In genomic region chr11:117846640-117847039, GRCm38 (mm10) we compare ENCODE assay signal across 12 mouse cellular contexts. TPM values are rescaled to one million over a fixed set of nuclear protein-coding genes. Genes with fewer than 3 reads are reported as not detected.
A peak's percentile ranks its signal among the peaks of the same experiment; 100 is the strongest.
DNase-seq lines count a peak whose midpoint lies in the region; ATAC-seq and TF ChIP-seq lines count a peak whose summit lies in the region.
"Had no signal": no experiment of that assay in that cellular context is flagged by ENCODE, and none has a peak within 500 bp of the region (broad histone marks: within the 10 kb centered on the region; RNA-seq: fewer than 3 reads in every experiment).

No protein-coding gene starts in this region.

- DNase-seq in gastrocnemius, adult 2 months = no peak
- DNase-seq in gastrocnemius, adult 8-10 months (ENCODE audit: low spot score in 2 of 2) = no peak
- peak; percentile 57 for DNase-seq in A20 (ENCODE audit: low read depth, low spot score)
- DNase-seq in induced T-regulatory cell, adult 2 months (ENCODE audit: low read depth) = peak; percentile 52
- DNase-seq in liver, embryonic 13.5 days = no peak
- no peak for DNase-seq in embryonic facial prominence, embryonic 10.5 days (ENCODE audit: low spot score)
- DNase-seq in thymus, postnatal 10 days (ENCODE audit: low spot score in 2 of 2) = no peak
- DNase-seq: lung, postnatal 14 days; spleen, adult 18-20 months had no signal

- H3K27ac ChIP-seq in gastrocnemius, adult 2 months = no peak overlapping the region
- H3K27ac ChIP-seq in liver, embryonic 13.5 days = peak overlapping the region; percentile 94
- no peak overlapping the region for H3K27ac ChIP-seq in embryonic facial prominence, embryonic 10.5 days (replicated peaks)
- H3K27ac ChIP-seq: heart, embryonic 15.5 days; neural tube, embryonic 13.5 days had no signal

- intact Hi-C loops in gastrocnemius, adult 2 months (cut with DNase I) = no loop called here

- 36% methylated on average over 5 of the region's 5 CpGs for WGBS in liver, embryonic 13.5 days (ENCODE audit: insufficient replicate concordance)
- WGBS in embryonic facial prominence, embryonic 10.5 days = 59% methylated on average over 5 of the region's 5 CpGs

- peak; percentile 47 for TF ChIP-seq CTCF in gastrocnemius, adult 2 months (IDR thresholded peaks at IDR 0.05)

- no peak for ATAC-seq in liver, embryonic 13.5 days (ENCODE audit: low read depth)
- no peak for ATAC-seq in monocyte, adult 5-6 weeks (replicated peaks; ENCODE audit: insufficient number of reproducible peaks, low FRiP score, low TSS enrichment, poor library complexity, severe bottlenecking)

- H3K9me3 ChIP-seq in liver, embryonic 13.5 days (replicated peaks) = no peaks in the 10 kb centered on the region
- H3K9me3 ChIP-seq in embryonic facial prominence, embryonic 10.5 days = no peaks in the 10 kb centered on the region
- H3K9me3 ChIP-seq: heart, embryonic 15.5 days; neural tube, embryonic 13.5 days had no signal

- H3K4me1 ChIP-seq in liver, embryonic 13.5 days (replicated peaks) = peaks cover 61% of the 10 kb centered on the region
- H3K4me1 ChIP-seq in embryonic facial prominence, embryonic 10.5 days = peaks cover 40% of the 10 kb centered on the region

- H3K4me3 ChIP-seq in gastrocnemius, adult 2 months = no peak overlapping the region
- H3K4me3 ChIP-seq in liver, embryonic 13.5 days (replicated peaks) = no peak overlapping the region
- no peak overlapping the region for H3K4me3 ChIP-seq in embryonic facial prominence, embryonic 10.5 days
- H3K4me3 ChIP-seq: heart, embryonic 15.5 days; neural tube, embryonic 13.5 days had no signal

- 0 out of 2 replicates have a peak overlapping the region, but pooled peaks have one; percentile 36 for H3K9ac ChIP-seq in liver, embryonic 13.5 days
- H3K9ac ChIP-seq: heart, embryonic 15.5 days; neural tube, embryonic 13.5 days had no signal

- no peak overlapping the region for H3K4me2 ChIP-seq in liver, embryonic 13.5 days
- H3K4me2 ChIP-seq: heart, embryonic 15.5 days; neural tube, embryonic 13.5 days had no signal

- H3K36me3 ChIP-seq in liver, embryonic 13.5 days = peaks cover 13% of the 10 kb centered on the region
- peaks cover 13% of the 10 kb centered on the region for H3K36me3 ChIP-seq in embryonic facial prominence, embryonic 10.5 days (replicated peaks)
- H3K36me3 ChIP-seq: neural tube, embryonic 13.5 days had no signal

- no peaks in the 10 kb centered on the region for H3K27me3 ChIP-seq in liver, embryonic 13.5 days
- H3K27me3 ChIP-seq in embryonic facial prominence, embryonic 10.5 days (replicated peaks; ENCODE audit: low read depth, poor library complexity, severe bottlenecking) = no peaks in the 10 kb centered on the region
- H3K27me3 ChIP-seq: heart, embryonic 15.5 days; neural tube, embryonic 13.5 days had no signal

RNA-seq across cellular contexts. Expression of gene Birc5, which starts 2.4 kb away (rescaled TPM):
- not detected for total RNA-seq in gastrocnemius, adult 2 months (2021)
- total RNA-seq in gastrocnemius, adult 8-10 months (2022) = under 1 TPM in 1 of 4 experiments, not detected in 3; 0.24 TPM
- polyA plus RNA-seq in liver, embryonic 13.5 days (2015; fragmentation: Nextera tagmentation; extraction: Ambion mirVana) = 407 and 437 TPM in 2 replicates
- 405 and 416 TPM in 2 replicates for polyA plus RNA-seq in embryonic facial prominence, embryonic 10.5 days (2016; fragmentation: Nextera tagmentation; extraction: Ambion mirVana)
- 2.5 to 3.4 TPM (median 2.7 TPM) in 3 replicates for total RNA-seq in monocyte, adult 5-6 weeks (2017)

RNA-seq across cellular contexts. Expression of gene Tmem235, which starts 13.9 kb away (rescaled TPM):
- not detected for total RNA-seq in gastrocnemius, adult 2 months (2021)
- total RNA-seq in gastrocnemius, adult 8-10 months (2022) = not detected
- polyA plus RNA-seq in liver, embryonic 13.5 days (2015; fragmentation: Nextera tagmentation; extraction: Ambion mirVana) = not detected in 2 replicates
- polyA plus RNA-seq in embryonic facial prominence, embryonic 10.5 days (2016; fragmentation: Nextera tagmentation; extraction: Ambion mirVana) = 0.10 TPM in 1 of 2 replicates, not detected in the other
- not detected in 3 replicates for total RNA-seq in monocyte, adult 5-6 weeks (2017)
- polyA plus RNA-seq: heart, embryonic 15.5 days; neural tube, embryonic 13.5 days had no signal

RNA-seq across cellular contexts. Expression of gene Tk1, which starts 20.7 kb away (rescaled TPM):
- 1 to 10 TPM; 2.5 to 2.8 TPM for total RNA-seq in gastrocnemius, adult 2 months (2021)
- 1 to 10 TPM; 2.5 to 5.4 (median 4.1) TPM for total RNA-seq in gastrocnemius, adult 8-10 months (2022)
- 150 TPM in 2 replicates for polyA plus RNA-seq in liver, embryonic 13.5 days (2015; fragmentation: Nextera tagmentation; extraction: Ambion mirVana)
- 156 and 161 TPM in 2 replicates for polyA plus RNA-seq in embryonic facial prominence, embryonic 10.5 days (2016; fragmentation: Nextera tagmentation; extraction: Ambion mirVana)
- total RNA-seq in monocyte, adult 5-6 weeks (2017) = 2.4 to 5.5 TPM (median 3.0 TPM) in 3 replicates

RNA-seq across cellular contexts. Expression of gene Afmid, which starts 20.9 kb away (rescaled TPM):
- 1 to 10 TPM; 3.1 to 3.3 TPM for total RNA-seq in gastrocnemius, adult 2 months (2021)
- total RNA-seq in gastrocnemius, adult 8-10 months (2022) = 1 to 10 TPM; 2.0 to 4.6 (median 3.4) TPM
- polyA plus RNA-seq in liver, embryonic 13.5 days (2015; fragmentation: Nextera tagmentation; extraction: Ambion mirVana) = 7.8 and 8.8 TPM in 2 replicates
- polyA plus RNA-seq in embryonic facial prominence, embryonic 10.5 days (2016; fragmentation: Nextera tagmentation; extraction: Ambion mirVana) = 3.5 and 4.8 TPM in 2 replicates
- total RNA-seq in monocyte, adult 5-6 weeks (2017) = 6.3 to 21.1 TPM (median 12.4 TPM) in 3 replicates

RNA-seq across cellular contexts. Expression of gene Tha1, which starts 26.6 kb away (rescaled TPM):
- total RNA-seq in gastrocnemius, adult 2 months (2021) = 1 to 10 TPM; 3.8 to 5.2 TPM
- 1 to 10 TPM; 2.7 to 3.8 (median 3.4) TPM for total RNA-seq in gastrocnemius, adult 8-10 months (2022)
- 1.4 and 1.9 TPM in 2 replicates for polyA plus RNA-seq in liver, embryonic 13.5 days (2015; fragmentation: Nextera tagmentation; extraction: Ambion mirVana)
- polyA plus RNA-seq in embryonic facial prominence, embryonic 10.5 days (2016; fragmentation: Nextera tagmentation; extraction: Ambion mirVana) = 2.5 and 3.1 TPM in 2 replicates
- total RNA-seq in monocyte, adult 5-6 weeks (2017) = 1.6 to 6.4 TPM (median 1.9 TPM) in 3 replicates

Comparison
In these comparisons a context has a peak if more than half of its experiments do, and no peak if none do; other contexts are left out.
1. DNase-seq: peak in A20 (single experiment) and induced T-regulatory cell, adult 2 months (single experiment); none in gastrocnemius, adult 2 months (single experiment), gastrocnemius, adult 8-10 months (0 of 2), liver, embryonic 13.5 days (single experiment), embryonic facial prominence, embryonic 10.5 days (single experiment) and thymus, postnatal 10 days (0 of 2).